Comparison of ENCODE assay signal across 8 mouse cellular contexts in genomic region chr6:85588164-85588563, GRCm38 (mm10). TPM values are rescaled to one million over a fixed set of nuclear protein-coding genes. Genes with fewer than 3 reads are reported as not detected.
DNase-seq lines count a peak whose midpoint lies in the region; ATAC-seq lines count a peak whose summit lies in the region.

No protein-coding gene starts in this region.

- peak overlapping the region; percentile 87 for H3K27ac ChIP-seq in lung, embryonic 16.5 days (ENCODE audit: low read length)
- H3K27ac ChIP-seq in intestine, embryonic 14.5 days (ENCODE audit: low read depth) = peak overlapping the region; percentile 74; the same call in 1 of the 2 replicates
- peak overlapping the region; percentile 87 for H3K27ac ChIP-seq in neural tube, embryonic 15.5 days (replicated peaks)

- no peaks in the 10 kb centered on the region for H3K9me3 ChIP-seq in lung, embryonic 16.5 days (ENCODE audit: control insufficient read depth, low read length)
- no peaks in the 10 kb centered on the region for H3K9me3 ChIP-seq in intestine, embryonic 14.5 days (ENCODE audit: control insufficient read depth, low read length)
- no peaks in the 10 kb centered on the region for H3K9me3 ChIP-seq in neural tube, embryonic 15.5 days (replicated peaks)

- 0% methylated on average over 10 of the region's 10 CpGs for WGBS in lung, embryonic 16.5 days
- WGBS in intestine, embryonic 14.5 days = under 1% methylated on average over 10 of the region's 10 CpGs
- 0% methylated on average over 10 of the region's 10 CpGs for WGBS in neural tube, embryonic 15.5 days

- H3K9ac ChIP-seq in lung, embryonic 16.5 days (ENCODE audit: low read length) = peak overlapping the region; percentile 88
- peak overlapping the region; percentile 79 for H3K9ac ChIP-seq in intestine, embryonic 14.5 days (ENCODE audit: low read length)
- H3K9ac ChIP-seq in neural tube, embryonic 15.5 days (replicated peaks) = peak overlapping the region; percentile 81

- no peak for DNase-seq in cerebellum, adult 11 months
- DNase-seq in lung, adult 18-20 months = no peak
- DNase-seq in intestine, embryonic 14.5 days (ENCODE audit: low spot score) = no peak
- no peak for DNase-seq in urinary bladder, adult 18-20 months (ENCODE audit: low spot score in 2 of 2)
- DNase-seq in ovary, postnatal 10 days (ENCODE audit: low spot score) = no peak

- ATAC-seq in cerebellum, adult (ENCODE audit: insufficient number of reproducible peaks, low FRiP score, low TSS enrichment) = peak; percentile 52; the same call in 1 of the 2 replicates
- ATAC-seq in lung, embryonic 16.5 days (ENCODE audit: low read depth) = no peak
- no peak for ATAC-seq in intestine, embryonic 14.5 days (replicated peaks; ENCODE audit: low FRiP score, low TSS enrichment, low read depth)
- no peak; the same call in 1 of the 2 replicates for ATAC-seq in neural tube, embryonic 15.5 days (ENCODE audit: low FRiP score)

- H3K27me3 ChIP-seq in lung, embryonic 16.5 days (ENCODE audit: control insufficient read depth, insufficient read depth, low read depth, low read length) = no peaks in the 10 kb centered on the region
- no peaks in the 10 kb centered on the region for H3K27me3 ChIP-seq in intestine, embryonic 14.5 days (replicated peaks; ENCODE audit: control insufficient read depth, insufficient read depth, low read length)
- H3K27me3 ChIP-seq in neural tube, embryonic 15.5 days (replicated peaks) = no peaks in the 10 kb centered on the region

- H3K36me3 ChIP-seq in lung, embryonic 16.5 days (ENCODE audit: control insufficient read depth, insufficient read depth, low read length) = no peaks in the 10 kb centered on the region
- H3K36me3 ChIP-seq in intestine, embryonic 14.5 days (ENCODE audit: control insufficient read depth, insufficient read depth, low read length) = no peaks in the 10 kb centered on the region
- H3K36me3 ChIP-seq in neural tube, embryonic 15.5 days = no peaks in the 10 kb centered on the region

- H3K4me3 ChIP-seq in lung, embryonic 16.5 days (ENCODE audit: low read length) = peak overlapping the region; percentile 93
- H3K4me3 ChIP-seq in intestine, embryonic 14.5 days (ENCODE audit: low read depth, low read length) = peak overlapping the region; percentile 90
- peak overlapping the region; percentile 97 for H3K4me3 ChIP-seq in neural tube, embryonic 15.5 days (replicated peaks)

- peaks cover 10% of the 10 kb centered on the region for H3K4me1 ChIP-seq in lung, embryonic 16.5 days (replicated peaks; ENCODE audit: control insufficient read depth, insufficient read depth, low read length)
- H3K4me1 ChIP-seq in intestine, embryonic 14.5 days (replicated peaks; ENCODE audit: control insufficient read depth, insufficient read depth, low read length) = peaks cover 13% of the 10 kb centered on the region
- H3K4me1 ChIP-seq in neural tube, embryonic 15.5 days = peaks cover 23% of the 10 kb centered on the region

- peak overlapping the region; percentile 86 for H3K4me2 ChIP-seq in lung, embryonic 16.5 days (ENCODE audit: low read depth, low read length)
- peak overlapping the region; percentile 81 for H3K4me2 ChIP-seq in intestine, embryonic 14.5 days (ENCODE audit: low read length)
- peak overlapping the region; percentile 69 for H3K4me2 ChIP-seq in neural tube, embryonic 15.5 days

RNA-seq across cellular contexts. Expression of gene Alms1, which starts 0.8 kb away (rescaled TPM):
- polyA plus RNA-seq in lung, embryonic 16.5 days (2015; fragmentation: Nextera tagmentation; extraction: Ambion mirVana) = 5.1 TPM in 2 replicates
- polyA plus RNA-seq in intestine, embryonic 14.5 days (2014; fragmentation: Nextera tagmentation; extraction: Ambion mirVana) = 6.0 and 6.5 TPM in 2 replicates
- polyA plus RNA-seq in neural tube, embryonic 15.5 days (2015; fragmentation: Nextera tagmentation; extraction: Ambion mirVana) = 3.8 and 3.9 TPM in 2 replicates
